Mouse (Mus musculus) myocyte (in vitro differentiated cells): Measurements from ENCODE around the gene Tmem168. TPM values are rescaled to one million over a fixed set of nuclear protein-coding genes. Genes with fewer than 3 reads are reported as not detected.

Source experiments
- H3K27me3 ChIP-seq: one replicate; pipeline ENCODE4 v1.6.1; 2011; ENCODE audit not compliant: control insufficient read depth, insufficient read depth, insufficient read length
- H3K36me3 ChIP-seq: one replicate; pipeline ENCODE4 v1.6.1; 2011; ENCODE audit not compliant: control insufficient read depth, insufficient read depth
- H3K4me2 ChIP-seq: one replicate; pipeline ENCODE4 v1.6.1; 2011; ENCODE audit warnings: low read depth, control low read depth
- H3K4me3 ChIP-seq: one replicate; pipeline ENCODE4 v1.5.1; 2011; ENCODE audit warnings: mild to moderate bottlenecking, control low read depth, moderate library complexity
- H3K79me2 ChIP-seq: one replicate; pipeline ENCODE4 v1.6.1; 2011; ENCODE audit not compliant: control insufficient read depth, insufficient read depth
- H3ac ChIP-seq: one replicate; pipeline ENCODE4 v1.6.1; 2011; ENCODE audit not compliant: control insufficient read depth, insufficient read length
- CEBPB ChIP-seq: IDR thresholded peaks from 2 replicates; pipeline ENCODE4 v1.6.1; 2011; ENCODE audit warnings: mild to moderate bottlenecking, moderate library complexity; ENCODE audit not compliant: poor library complexity, insufficient read depth, severe bottlenecking
- E2F4 ChIP-seq: IDR thresholded peaks from one replicate; pipeline ENCODE4 v1.6.1; 2011; ENCODE audit warnings: mild to moderate bottlenecking, control low read depth, moderate library complexity; ENCODE audit not compliant: insufficient read depth
- MAX ChIP-seq: IDR thresholded peaks from one replicate; pipeline ENCODE4 v1.6.1; 2011; ENCODE audit warnings: low read depth, mild to moderate bottlenecking, control low read depth
- MYOD1 ChIP-seq, 3 experiments: IDR thresholded peaks; one replicate each; pipeline ENCODE4 v1.6.1; 2011; ENCODE audit warnings: control low read depth in 2 of 3, low read depth in 2 of 3, mild to moderate bottlenecking in 2 of 3, moderate library complexity in 1 of 3; ENCODE audit not compliant: insufficient read length in 2 of 3, control insufficient read depth in 1 of 3
- MYOG ChIP-seq, 3 experiments: IDR thresholded peaks; one replicate each; pipeline ENCODE4 v1.6.1; 2011; ENCODE audit warnings: control low read depth in 2 of 3, low read depth in 2 of 3, mild to moderate bottlenecking in 2 of 3; ENCODE audit not compliant: insufficient read length in 2 of 3, control insufficient read depth in 1 of 3, insufficient read depth in 1 of 3
- POLR2A ChIP-seq: IDR thresholded peaks from one replicate; pipeline ENCODE4 v1.6.1; 2011; ENCODE audit warnings: low read depth, mild to moderate bottlenecking, control low read depth, moderate library complexity; ENCODE audit not compliant: insufficient read length
- POLR2AphosphoS2 ChIP-seq: IDR thresholded peaks from one replicate; pipeline ENCODE4 v1.6.1; 2011; ENCODE audit warnings: low read depth, control low read depth; ENCODE audit not compliant: insufficient read length
- REST ChIP-seq: IDR thresholded peaks from one replicate; pipeline ENCODE4 v1.6.1; 2011; ENCODE audit warnings: mild to moderate bottlenecking, control low read depth, moderate library complexity; ENCODE audit not compliant: insufficient read depth, insufficient read length
- SRF ChIP-seq: IDR thresholded peaks from one replicate; pipeline ENCODE4 v1.6.1; 2011; ENCODE audit warnings: low read depth; ENCODE audit not compliant: control insufficient read depth, insufficient read length
- TCF12 ChIP-seq: IDR thresholded peaks from one replicate; pipeline ENCODE4 v1.6.1; 2011; ENCODE audit warnings: mild to moderate bottlenecking, control low read depth; ENCODE audit not compliant: poor library complexity, insufficient read depth, severe bottlenecking
- TCF3 ChIP-seq: IDR thresholded peaks from one replicate; pipeline ENCODE4 v1.6.1; 2011; ENCODE audit warnings: low read depth, control low read depth; ENCODE audit not compliant: insufficient read length
- USF1 ChIP-seq: IDR thresholded peaks from one replicate; pipeline ENCODE4 v1.6.1; 2011; ENCODE audit warnings: low read depth, mild to moderate bottlenecking, control low read depth, moderate library complexity
- polyA plus RNA-seq: library from polyadenylated mRNA; unstranded; fragments of >200 nt; fragmentation: generic; extraction: Trizol; gene quantifications from one replicate; pipeline ENCODE4 v1.2.1, GENCODE M21; 2012; ENCODE audit warnings: missing spikeins

Gene Tmem168
- polyA plus RNA-seq, 1 experiment = 9.8 TPM

DNA sequence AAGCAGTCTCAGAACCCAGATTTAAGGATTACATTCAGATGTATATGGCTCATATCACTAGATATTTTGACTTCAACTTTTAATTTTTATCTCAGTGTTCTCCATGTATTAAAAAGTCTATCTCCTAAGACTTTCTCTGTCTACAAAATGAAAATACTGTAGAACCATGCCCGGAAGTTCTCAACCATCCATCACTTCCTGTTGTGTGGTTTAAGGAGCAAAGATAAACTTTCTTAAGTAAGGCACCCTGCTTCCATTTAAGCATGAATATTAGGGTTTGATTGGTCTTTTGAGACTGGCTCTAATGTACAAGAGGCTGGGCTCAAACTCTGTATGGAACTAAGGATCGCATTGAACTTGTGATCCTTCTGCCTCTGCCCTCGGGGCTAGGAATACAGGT, 6.7 kb upstream of the Tmem168 start:
- no peak overlapping the region for H3K4me3 ChIP-seq
- TF ChIP-seq CEBPB (no peak), POLR2A (no peak), MYOG (IDR thresholded peaks at IDR 0.05; ENCODE audit: control insufficient read depth in 1 of 3, insufficient read depth in 1 of 3, insufficient read length in 2 of 3, low read depth in 2 of 3) (no peak), REST (no peak), MYOD1 (IDR thresholded peaks at IDR 0.05; ENCODE audit: control insufficient read depth in 1 of 3, insufficient read length in 2 of 3, low read depth in 2 of 3) (no peak), TCF3 (no peak), SRF (no peak), E2F4 (no peak), MAX (no peak), POLR2AphosphoS2 (no peak), TCF12 (no peak), USF1 (no peak)
- no peaks in the 10 kb centered on the region for H3K79me2 ChIP-seq
- no peaks in the 10 kb centered on the region for H3K36me3 ChIP-seq
- no peaks in the 10 kb centered on the region for H3K27me3 ChIP-seq
- H3K4me2 ChIP-seq = no peak overlapping the region
- H3ac ChIP-seq = no peak overlapping the region

DNA sequence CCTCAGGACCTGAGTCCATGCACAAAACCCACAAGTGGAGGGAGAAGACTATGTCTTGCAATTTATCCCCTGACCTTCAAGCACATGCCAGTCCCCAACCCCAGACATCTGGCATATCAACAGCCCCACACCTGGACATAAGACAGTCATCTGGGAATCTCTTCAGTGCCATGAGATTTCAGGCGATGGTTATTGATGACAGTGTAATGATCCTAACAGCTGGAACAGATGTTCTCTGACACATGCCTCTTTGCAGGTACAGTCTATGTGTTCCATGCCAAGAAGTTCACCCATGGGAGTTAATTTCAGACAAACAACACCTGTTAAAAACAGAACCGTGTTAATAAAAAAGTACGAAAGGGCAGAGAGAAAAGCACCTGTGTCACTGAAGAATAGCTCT, 5.8 kb upstream of the Tmem168 start:
- Histone ChIP-seq H3K36me3 (no peaks in the 10 kb centered on the region), H3K27me3 (no peaks in the 10 kb centered on the region), H3K4me2 (no peak overlapping the region), H3K79me2 (no peaks in the 10 kb centered on the region), H3ac (no peak overlapping the region), H3K4me3 (no peak overlapping the region)
- TF ChIP-seq USF1 (no peak), SRF (no peak), TCF3 (no peak), TCF12 (no peak), E2F4 (no peak), CEBPB (no peak), MAX (no peak), POLR2AphosphoS2 (no peak), MYOD1 (IDR thresholded peaks at IDR 0.05; ENCODE audit: control insufficient read depth in 1 of 3, insufficient read length in 2 of 3, low read depth in 2 of 3) (no peak), MYOG (IDR thresholded peaks at IDR 0.05; ENCODE audit: control insufficient read depth in 1 of 3, insufficient read depth in 1 of 3, insufficient read length in 2 of 3, low read depth in 2 of 3) (no peak), POLR2A (no peak), REST (no peak)

- TF ChIP-seq MYOG (IDR thresholded peaks at IDR 0.05; ENCODE audit: control insufficient read depth in 1 of 3, insufficient read depth in 1 of 3, insufficient read length in 2 of 3, low read depth in 2 of 3) = no peak
- no peak for TF ChIP-seq POLR2AphosphoS2
- no peak for TF ChIP-seq TCF3
- no peak for TF ChIP-seq MAX
- no peak for TF ChIP-seq REST
- TF ChIP-seq USF1 = no peak
- TF ChIP-seq POLR2A = no peak
- TF ChIP-seq MYOD1 (IDR thresholded peaks at IDR 0.05; ENCODE audit: control insufficient read depth in 1 of 3, insufficient read length in 2 of 3, low read depth in 2 of 3) = no peak
- TF ChIP-seq E2F4 = no peak
- TF ChIP-seq TCF12 = no peak
- no peak for TF ChIP-seq CEBPB
- TF ChIP-seq SRF = no peak
- Histone ChIP-seq H3K27me3 (no peaks in the 10 kb centered on the region), H3K4me3 (no peak overlapping the region), H3K4me2 (no peak overlapping the region), H3ac (no peak overlapping the region), H3K79me2 (peaks cover 14% of the 10 kb centered on the region), H3K36me3 (no peaks in the 10 kb centered on the region)
Measured at GRCm38 (mm10) chr6:13610869-13611268, 3.0 kb upstream of the Tmem168 start.

DNA sequence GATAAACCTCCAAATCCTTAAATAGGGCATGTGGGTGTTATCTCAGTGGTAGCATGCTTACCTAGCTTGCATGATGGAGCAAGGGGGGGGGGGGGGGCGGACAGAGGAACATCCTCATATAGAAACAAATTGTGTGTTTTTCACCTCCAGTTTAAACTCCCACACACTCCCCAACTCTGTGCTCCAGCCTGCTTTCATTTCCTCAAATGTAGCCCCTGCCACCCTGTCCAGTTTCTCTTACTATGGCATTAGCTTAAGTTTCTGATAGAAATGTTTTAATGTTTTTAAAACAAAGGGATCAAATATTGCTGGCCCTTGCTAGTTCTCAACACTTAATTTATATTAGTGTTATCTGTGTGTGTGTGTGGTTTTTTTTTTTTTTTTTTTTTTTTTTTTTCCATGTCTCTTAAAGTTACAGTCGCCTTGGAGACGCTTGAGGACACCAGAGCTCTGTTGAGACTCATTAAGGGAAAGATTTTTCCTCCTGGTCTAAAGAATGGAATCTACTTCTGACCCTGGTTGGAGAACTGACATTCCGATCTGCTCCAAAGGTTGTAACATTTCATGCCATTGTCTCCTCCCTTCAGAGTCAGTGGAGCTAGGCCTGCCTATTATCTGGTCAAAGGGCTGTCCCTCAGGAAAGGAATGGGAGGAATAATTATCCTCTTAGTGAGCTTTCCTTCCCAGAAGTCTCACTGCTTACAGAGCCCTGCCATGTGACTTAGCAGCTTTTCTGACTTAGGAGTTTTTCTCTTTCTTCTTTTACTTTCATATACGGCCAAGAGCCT, 1.6 kb upstream of the Tmem168 start:
- Histone ChIP-seq H3K79me2 (peaks cover 25% of the 10 kb centered on the region), H3K27me3 (no peaks in the 10 kb centered on the region), H3ac (no peak overlapping the region), H3K4me2 (no peak overlapping the region), H3K4me3 (no peak overlapping the region), H3K36me3 (no peaks in the 10 kb centered on the region)
- TF ChIP-seq CEBPB (no peak), REST (no peak), USF1 (no peak), TCF12 (no peak), POLR2AphosphoS2 (no peak), TCF3 (no peak), SRF (no peak), MAX (no peak), E2F4 (no peak), MYOD1 (IDR thresholded peaks at IDR 0.05; ENCODE audit: control insufficient read depth in 1 of 3, insufficient read length in 2 of 3, low read depth in 2 of 3) (no peak), MYOG (IDR thresholded peaks at IDR 0.05; ENCODE audit: control insufficient read depth in 1 of 3, insufficient read depth in 1 of 3, insufficient read length in 2 of 3, low read depth in 2 of 3) (no peak), POLR2A (no peak)
